Mouse (Mus musculus) embryo, embryonic 10 days (tissue): ENCODE measurements around the gene Nlrx1.

ENCODE experiments used
- DNase-seq: peaks from one replicate; pipeline ENCODE4 v3.0.0-alpha.2; 2015; ENCODE audit warnings: low spot score

Gene Nlrx1

GRCm38 (mm10) chr9:44234479-44235427, 33.6 kb downstream of the Nlrx1 start:
- peak; percentile 56 for DNase-seq

GRCm38 (mm10) chr9:44233802-44234478, 34.5 kb downstream of the Nlrx1 start, which contains the start of gene Cbl:
Gene Cbl, minus strand, starts transcription at chr9:44234049.
- peak; percentile 98 for DNase-seq

GRCm38 (mm10) chr9:44233021-44233801, 35.2 kb downstream of the Nlrx1 start:
- no peak for DNase-seq

GRCm38 (mm10) chr9:44231609-44232008, 36.8 kb downstream of the Nlrx1 start:
- no peak for DNase-seq

GRCm38 (mm10) chr9:44225993-44226392, 42.4 kb downstream of the Nlrx1 start:
- no peak for DNase-seq

- DNase-seq, result no peak
Observed at GRCm38 (mm10) chr9:44213538-44213937, 54.9 kb downstream of the Nlrx1 start.

GRCm38 (mm10) chr9:44212406-44212805, 56.0 kb downstream of the Nlrx1 start:
- no peak for DNase-seq

- DNase-seq, result no peak
Observed at GRCm38 (mm10) chr9:44209416-44209815, 59.0 kb downstream of the Nlrx1 start.

- no peak for DNase-seq
Observed at GRCm38 (mm10) chr9:44207840-44208239, 60.6 kb downstream of the Nlrx1 start.
